Mouse (Mus musculus): ENCODE measurements around the gene Wdfy3. TPM values are rescaled to one million over a fixed set of nuclear protein-coding genes. Genes with fewer than 3 reads are reported as not detected.
"Not testable (repeated sequence)": the region's sequence is repeated elsewhere in the genome, so short reads cannot be mapped to it uniquely, and the experiment has no call there.

The Wdfy3 gene
- total RNA-seq (2021), result 100 to 1,000 TPM; 125 to 129 TPM

GRCm38 (mm10) chr5:102069767-102070413 is at the start of gene Wdfy3:
Wdfy3 (minus strand) TSS chr5:102069921.
- intact Hi-C loops (cut with DNase I), result loop anchor here (2.0 to 5.0 kb wide), 2 partner anchors 53 to 137 kb away; no protein-coding TSS in a partner anchor

GRCm38 (mm10) chr5:102113009-102113408 is 43.3 kb upstream of the Wdfy3 start:
- intact Hi-C loops (cut with DNase I), result no loop called here
- DNase-seq (ENCODE audit: low spot score in 2 of 2), result peak; percentile 56 to 63

More at GRCm38 (mm10) chr5:102069767-102070413, at the start of gene Wdfy3:
- DNase-seq (ENCODE audit: low spot score in 2 of 2), result peak; percentile 90 to 94

- DNase-seq (ENCODE audit: low spot score in 2 of 2), result no peak
- intact Hi-C loops (cut with DNase I), result no loop called here
These were observed 42.3 kb upstream of the Wdfy3 start for GRCm38 (mm10) chr5:102112034-102112433.

GRCm38 (mm10) chr5:102110031-102110430 is 40.3 kb upstream of the Wdfy3 start:
- DNase-seq (ENCODE audit: low spot score in 2 of 2), result peak; percentile 82 to 96
- intact Hi-C loops (cut with DNase I), result no loop called here

GRCm38 (mm10) chr5:102105919-102106318 is 36.2 kb upstream of the Wdfy3 start:
- no peak for DNase-seq (ENCODE audit: low spot score in 2 of 2)
- intact Hi-C loops (cut with DNase I), result no loop called here

GRCm38 (mm10) chr5:102101815-102102214 is 32.1 kb upstream of the Wdfy3 start:
- intact Hi-C loops (cut with DNase I); DNase-seq (ENCODE audit: low spot score in 2 of 2): not testable (repeated sequence)

- intact Hi-C loops (cut with DNase I), result no loop called here
- DNase-seq (ENCODE audit: low spot score in 2 of 2), result no peak
These were observed 30.8 kb upstream of the Wdfy3 start for GRCm38 (mm10) chr5:102100246-102101241.

GRCm38 (mm10) chr5:102095576-102095975 is 25.9 kb upstream of the Wdfy3 start:
- intact Hi-C loops (cut with DNase I), result no loop called here
- no peak for DNase-seq (ENCODE audit: low spot score in 2 of 2)

- intact Hi-C loops (cut with DNase I), result no loop called here
- DNase-seq (ENCODE audit: low spot score in 2 of 2), result no peak
These were observed 21.0 kb upstream of the Wdfy3 start for GRCm38 (mm10) chr5:102090686-102091085.

GRCm38 (mm10) chr5:102084737-102085705 is 15.3 kb upstream of the Wdfy3 start:
- DNase-seq (ENCODE audit: low spot score in 2 of 2), result peak; percentile 21 to 72
- intact Hi-C loops (cut with DNase I), result loop anchor here (1.0 kb wide), 1 partner anchor 38 kb away; no protein-coding TSS in a partner anchor

GRCm38 (mm10) chr5:102074086-102074485 is 4.4 kb upstream of the Wdfy3 start:
- intact Hi-C loops (cut with DNase I), result loop anchor here (2.0 kb wide), 1 partner anchor 181 kb away; no protein-coding TSS in a partner anchor

GRCm38 (mm10) chr5:102072057-102072456 is 2.3 kb upstream of the Wdfy3 start:
- intact Hi-C loops (cut with DNase I), result no loop called here

More at GRCm38 (mm10) chr5:102074086-102074485, 4.4 kb upstream of the Wdfy3 start:
- peak; percentile 78 to 86 for DNase-seq (ENCODE audit: low spot score in 2 of 2)

GRCm38 (mm10) chr5:102071241-102071640 is 1.5 kb upstream of the Wdfy3 start:
- DNase-seq (ENCODE audit: low spot score in 2 of 2), result no peak
- intact Hi-C loops (cut with DNase I), result no loop called here

More at GRCm38 (mm10) chr5:102072057-102072456, 2.3 kb upstream of the Wdfy3 start:
- no peak for DNase-seq (ENCODE audit: low spot score in 2 of 2)

GRCm38 (mm10) chr5:102070788-102071187 is 1.1 kb upstream of the Wdfy3 start:
- intact Hi-C loops (cut with DNase I), result no loop called here
- DNase-seq (ENCODE audit: low spot score in 2 of 2), result no peak

GRCm38 (mm10) chr5:102070414-102070768 is 670 bp upstream of the Wdfy3 start:
- peak in 1 of 2 experiments; percentile 38 for DNase-seq (ENCODE audit: low spot score in 2 of 2)
- intact Hi-C loops (cut with DNase I), result no loop called here

- intact Hi-C loops (cut with DNase I), result loop anchor here (2.0 to 5.0 kb wide), 2 partner anchors 52 to 136 kb away; no protein-coding TSS in a partner anchor
- peak; percentile 40 to 69 for DNase-seq (ENCODE audit: low spot score in 2 of 2)
These were observed 512 bp downstream of the Wdfy3 start for GRCm38 (mm10) chr5:102069051-102069766.

GRCm38 (mm10) chr5:102066458-102066857 is 3.3 kb downstream of the Wdfy3 start:
- intact Hi-C loops (cut with DNase I), result loop anchor here (5.0 kb wide), 1 partner anchor 49 kb away; no protein-coding TSS in a partner anchor

GRCm38 (mm10) chr5:102063013-102063752 is 6.5 kb downstream of the Wdfy3 start:
- DNase-seq (ENCODE audit: low spot score in 2 of 2), result no peak
- intact Hi-C loops (cut with DNase I), result no loop called here

More at GRCm38 (mm10) chr5:102066458-102066857, 3.3 kb downstream of the Wdfy3 start:
- DNase-seq (ENCODE audit: low spot score in 2 of 2), result no peak
